Mouse (Mus musculus): Measurements from ENCODE around the gene Abca1.
A peak's percentile ranks its signal among the peaks of the same experiment; 100 is the strongest.

GRCm38 (mm10) chr4:53159767-53160166, at the start of gene Abca1:
- peak; percentile 42 for TF ChIP-seq CTCF (IDR thresholded peaks at IDR 0.05; ENCODE audit: low read depth)
- peak; percentile 36 for TF ChIP-seq EP300 (optimal IDR thresholded peaks at IDR 0.05)
